Mouse (Mus musculus) urinary bladder, postnatal 36 days (tissue): ENCODE measurements around the gene Runx1.

Experiments
- DNase-seq, 2 experiments: peaks; one replicate each; pipeline ENCODE4 v3.0.0; 2022; ENCODE audit warnings: low spot score in 2 of 2, mixed read lengths in 1 of 2

Runx1 gene

GRCm38 (mm10) chr16:92615234-92615799 is 210.6 kb downstream of the Runx1 start:
- DNase-seq: no peak

DNA sequence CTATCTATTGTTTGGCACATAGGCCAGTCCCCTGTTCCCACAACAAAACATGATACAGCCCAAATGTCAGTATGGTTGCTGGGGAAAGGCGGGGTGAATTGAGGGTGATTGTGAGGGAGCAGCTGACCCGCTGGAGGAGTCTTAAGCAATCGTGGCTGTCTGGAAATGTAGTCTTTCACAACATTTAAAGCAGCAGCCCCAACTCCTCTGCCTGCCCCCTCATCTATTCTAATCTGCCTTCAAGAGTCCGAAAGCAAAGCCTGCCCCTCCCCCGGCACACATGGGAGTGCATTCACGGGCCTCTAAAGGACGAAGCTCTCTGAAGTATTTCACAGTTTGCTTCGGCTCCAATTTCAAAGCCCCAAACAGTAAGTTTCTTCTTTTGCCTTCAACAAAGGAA is 213.4 kb downstream of the Runx1 start:
- peak in 1 of 2 experiments; percentile 47 for DNase-seq

- no peak for DNase-seq
These were observed 214.3 kb downstream of the Runx1 start for GRCm38 (mm10) chr16:92611641-92612149.

DNA sequence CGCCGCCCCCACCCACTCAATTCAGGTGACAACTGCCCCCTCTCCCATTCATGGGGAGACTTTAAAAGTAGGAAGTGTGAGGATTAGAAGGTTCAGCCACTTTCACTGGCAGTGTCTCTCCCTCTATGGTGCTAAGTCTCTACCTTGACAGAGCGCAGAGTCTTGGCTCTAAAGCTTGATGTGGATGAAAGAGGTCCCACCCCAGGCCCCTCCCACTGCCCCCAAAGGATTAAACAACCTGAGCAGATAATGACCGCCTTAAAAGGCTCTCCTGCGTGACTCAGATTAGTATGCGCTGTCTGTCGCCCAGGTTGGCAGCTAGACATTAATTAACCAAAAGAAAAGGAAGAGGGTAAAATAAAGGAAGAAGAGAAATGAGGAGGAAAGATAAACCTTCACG is 215.5 kb downstream of the Runx1 start:
- no peak for DNase-seq

- DNase-seq: no peak
These were observed 216.3 kb downstream of the Runx1 start for GRCm38 (mm10) chr16:92609717-92610077.

- DNase-seq: peak; percentile 37 to 52
These were observed 216.8 kb downstream of the Runx1 start for GRCm38 (mm10) chr16:92609006-92609716.

GRCm38 (mm10) chr16:92608180-92608960 is 217.6 kb downstream of the Runx1 start:
- DNase-seq: no peak

GRCm38 (mm10) chr16:92606491-92606965 is 219.4 kb downstream of the Runx1 start:
- DNase-seq: no peak

DNA sequence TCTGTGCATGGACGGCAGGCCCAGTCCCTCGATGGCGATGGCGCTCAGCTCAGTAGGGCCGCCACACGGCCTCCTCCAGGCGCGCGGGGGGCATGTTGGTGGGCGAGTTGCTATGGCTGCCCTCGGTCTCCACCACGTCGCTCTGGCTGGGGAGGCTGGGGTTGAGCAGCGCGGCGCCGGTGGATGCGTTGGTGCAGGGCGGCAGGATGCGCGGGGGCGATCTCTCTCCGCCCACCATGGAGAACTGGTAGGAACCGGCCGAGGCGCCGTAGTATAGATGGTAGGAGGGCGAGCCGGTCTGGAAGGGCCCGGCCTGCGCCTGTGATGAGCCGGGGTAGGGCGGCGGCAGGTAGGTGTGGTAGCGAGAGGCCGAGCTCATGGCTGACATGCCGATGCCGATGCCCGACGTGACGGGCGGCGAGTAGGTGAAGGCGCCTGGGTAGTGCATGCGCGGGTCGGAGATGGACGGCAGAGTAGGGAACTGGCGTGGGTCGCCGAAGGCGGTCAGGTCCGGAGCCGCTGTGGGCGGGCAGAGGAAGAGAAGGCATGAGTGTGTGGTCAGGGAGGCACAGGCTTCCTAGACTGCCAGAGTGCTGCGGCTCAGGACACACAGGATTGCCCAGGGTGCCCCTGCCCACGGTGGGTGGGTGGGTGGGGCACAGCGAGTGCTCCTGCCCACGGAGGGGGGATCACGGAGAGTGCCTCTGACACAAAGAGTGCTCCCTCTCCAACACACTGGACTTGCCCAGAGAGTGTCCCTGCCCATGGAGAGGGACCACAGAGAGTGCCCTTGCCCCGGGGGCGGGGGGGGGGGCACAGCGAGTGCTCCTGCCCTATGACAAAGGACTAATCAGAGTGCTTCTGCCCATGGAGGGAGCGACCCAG is 220.1 kb downstream of the Runx1 start:
- no peak for DNase-seq

DNA sequence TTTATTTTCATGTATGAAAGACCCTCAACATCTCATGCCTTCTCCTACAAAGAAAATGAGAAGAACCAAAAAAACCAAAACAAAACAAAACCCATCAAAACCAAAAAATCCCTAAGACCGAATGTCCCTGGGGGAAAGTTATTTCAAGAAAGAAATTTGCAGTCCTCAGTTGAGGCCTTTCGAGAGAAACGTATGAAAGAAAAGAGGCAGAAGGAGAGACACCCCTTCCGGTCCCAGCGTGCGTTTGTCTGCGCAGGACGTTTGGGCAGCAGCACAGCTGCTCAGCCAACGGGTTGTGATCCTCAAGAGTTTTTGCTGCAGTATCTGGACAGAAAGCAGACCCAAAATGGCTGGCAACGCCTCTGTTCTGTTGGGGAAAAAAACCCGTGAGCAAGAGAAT is 223.4 kb downstream of the Runx1 start:
- DNase-seq: no peak

GRCm38 (mm10) chr16:92601270-92601826 is 224.6 kb downstream of the Runx1 start:
- DNase-seq: no peak

DNA sequence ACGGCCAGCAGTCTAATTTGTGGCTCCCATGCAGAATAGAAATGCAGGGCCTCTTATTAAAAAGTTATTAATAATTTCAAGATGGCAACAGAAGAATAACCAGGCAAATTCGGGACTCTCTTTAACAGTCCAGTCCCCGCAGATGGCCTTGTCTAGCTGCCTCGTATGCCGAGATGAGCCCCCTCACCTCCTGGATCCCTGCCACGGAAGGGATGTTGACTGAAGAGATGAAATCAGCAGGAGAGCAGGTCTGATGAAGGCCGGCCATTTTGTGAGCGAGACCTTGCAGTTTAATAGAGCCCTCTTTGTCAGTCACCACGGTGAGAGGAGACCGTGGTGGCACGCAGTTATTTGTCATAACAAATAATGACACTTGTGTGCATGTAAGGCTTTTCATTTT is 226.5 kb downstream of the Runx1 start:
- DNase-seq: no peak

- no peak for DNase-seq
These were observed 228.3 kb downstream of the Runx1 start for GRCm38 (mm10) chr16:92597655-92598054.

- no peak for DNase-seq
These were observed 233.7 kb downstream of the Runx1 start for GRCm38 (mm10) chr16:92592207-92592606.

DNA sequence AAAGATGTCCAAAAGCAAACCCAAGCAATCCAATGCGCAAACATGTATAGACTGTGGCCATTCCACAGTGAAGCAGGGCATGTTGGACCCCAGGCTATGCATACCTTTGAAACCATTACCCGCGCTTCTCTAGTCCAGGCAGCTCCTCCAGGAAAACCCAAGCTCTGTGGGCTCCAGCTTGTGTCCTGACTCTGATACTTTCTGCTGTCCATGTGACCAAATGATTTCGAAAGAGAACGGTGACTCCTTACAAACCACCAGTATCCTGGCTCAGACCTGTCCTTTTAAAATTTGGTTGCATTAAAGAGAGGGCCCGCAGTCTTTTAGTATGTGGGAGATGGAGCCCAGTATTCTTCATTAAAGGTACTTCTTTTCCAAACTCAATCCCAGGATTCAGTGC is 234.2 kb downstream of the Runx1 start:
- no peak for DNase-seq

DNA sequence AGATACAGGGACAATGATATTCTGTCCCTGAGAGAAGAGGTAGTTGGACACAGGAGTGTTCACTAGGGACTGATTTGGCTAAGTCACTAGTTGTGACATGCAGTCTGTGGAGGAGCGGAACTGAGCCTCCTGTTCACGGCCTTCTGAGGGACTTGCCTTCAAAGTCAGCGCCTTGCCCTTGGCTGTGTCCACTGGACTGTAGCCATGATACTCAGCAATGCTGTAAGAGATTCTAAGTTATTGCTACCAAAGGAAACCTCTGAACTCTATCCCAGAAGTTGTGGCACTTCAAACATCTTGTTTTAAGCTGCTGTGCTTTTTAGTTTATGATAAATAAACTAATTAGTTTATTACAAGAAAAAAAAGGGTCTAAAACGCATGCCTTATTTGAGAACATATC is 238.1 kb downstream of the Runx1 start:
- no peak for DNase-seq

- no peak for DNase-seq
These were observed 244.2 kb downstream of the Runx1 start for GRCm38 (mm10) chr16:92581767-92582166.

DNA sequence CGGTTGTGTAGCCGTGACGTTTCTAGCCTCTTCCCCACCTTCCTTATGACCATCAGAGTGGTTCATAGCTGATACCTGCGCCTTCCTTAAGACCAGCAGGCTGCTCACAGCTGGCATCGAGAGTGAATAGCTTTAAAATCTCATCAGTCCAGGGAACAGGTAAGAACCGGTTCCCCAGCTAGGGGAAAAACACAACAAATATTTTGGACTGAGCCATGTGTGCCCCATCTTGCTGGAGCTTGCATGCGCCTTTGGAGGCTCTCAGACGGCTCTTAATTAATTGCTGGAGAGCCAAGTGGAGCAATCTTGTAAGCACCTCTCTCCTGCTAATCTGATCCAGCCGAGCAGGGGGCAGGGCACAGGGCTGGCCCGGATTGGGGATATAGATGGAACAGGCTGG is 245.0 kb downstream of the Runx1 start:
- DNase-seq: no peak

DNA sequence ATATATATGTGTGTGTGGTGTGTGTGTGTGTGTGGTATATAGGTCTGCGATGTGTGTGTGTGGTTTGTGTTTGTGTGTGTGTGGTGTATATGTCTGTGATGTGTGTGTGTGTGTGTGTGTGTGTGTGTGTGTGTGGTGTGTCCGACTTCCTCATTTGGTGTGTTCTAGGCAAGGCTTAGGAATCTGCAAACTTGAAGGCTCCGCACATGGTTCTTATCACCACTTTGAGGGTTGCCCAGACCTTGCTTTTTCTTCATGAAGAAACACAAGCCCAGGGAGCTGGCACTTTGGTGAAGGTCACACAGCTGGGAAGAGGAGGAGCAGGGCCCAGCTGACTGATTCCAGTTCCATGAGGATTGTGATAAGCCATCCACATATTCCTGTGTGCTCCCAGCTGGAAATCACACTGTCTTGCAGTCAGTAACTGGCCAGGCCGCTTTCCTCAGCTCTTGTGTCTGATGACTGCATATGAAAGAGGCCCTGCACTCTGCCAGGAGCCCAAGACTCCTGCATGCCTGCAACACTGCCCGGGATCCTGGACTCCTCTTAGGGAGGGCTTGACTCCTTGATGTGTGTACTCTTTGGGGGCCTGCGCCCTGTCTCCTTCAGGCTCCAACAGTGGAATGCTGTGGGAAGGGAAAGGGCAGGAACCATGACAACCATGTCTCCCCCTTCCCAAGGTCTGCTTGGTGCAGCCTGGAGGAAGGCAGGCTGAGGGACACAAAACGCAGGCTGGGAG is 246.9 kb downstream of the Runx1 start:
- no peak for DNase-seq

DNA sequence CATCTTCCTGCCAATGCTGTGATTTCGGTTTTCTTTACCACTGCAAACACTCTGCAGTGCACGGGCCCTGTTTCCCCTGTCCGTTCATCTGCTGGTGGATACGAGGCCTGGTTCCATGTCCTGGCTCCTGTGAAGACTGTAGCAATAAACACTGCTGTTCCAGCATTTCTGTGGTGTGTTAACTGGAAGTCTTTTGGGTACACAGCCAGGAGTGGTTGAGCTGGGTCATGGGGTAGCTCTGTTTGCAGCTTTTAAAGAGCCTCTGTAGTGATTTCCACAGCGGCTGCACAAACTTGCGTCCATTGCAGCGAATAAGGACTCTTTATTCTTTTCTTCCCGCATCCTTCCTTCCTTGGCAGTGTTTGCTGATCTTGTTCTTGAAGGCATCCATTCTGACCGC is 248.6 kb downstream of the Runx1 start:
- DNase-seq: no peak

GRCm38 (mm10) chr16:92575792-92576191 is 250.2 kb downstream of the Runx1 start:
- DNase-seq: no peak
